Mouse (Mus musculus) spleen, adult 2 months (tissue): ENCODE measurements around the gene Sox13.

Experiments
- CTCF ChIP-seq: fragments of 200-500 bp; IDR thresholded peaks from 2 replicates; pipeline ENCODE4 v1.5.1; 2011; ENCODE audit warnings: mild to moderate bottlenecking, inconsistent platforms; ENCODE audit not compliant: insufficient read depth, insufficient read length, insufficient replicate concordance; ENCODE audit errors: extremely low read depth
- POLR2A ChIP-seq: fragments of 200-500 bp; IDR thresholded peaks from 2 replicates; pipeline ENCODE4 v1.6.1; 2011; ENCODE audit warnings: low read depth, low read length, inconsistent platforms

DNA sequence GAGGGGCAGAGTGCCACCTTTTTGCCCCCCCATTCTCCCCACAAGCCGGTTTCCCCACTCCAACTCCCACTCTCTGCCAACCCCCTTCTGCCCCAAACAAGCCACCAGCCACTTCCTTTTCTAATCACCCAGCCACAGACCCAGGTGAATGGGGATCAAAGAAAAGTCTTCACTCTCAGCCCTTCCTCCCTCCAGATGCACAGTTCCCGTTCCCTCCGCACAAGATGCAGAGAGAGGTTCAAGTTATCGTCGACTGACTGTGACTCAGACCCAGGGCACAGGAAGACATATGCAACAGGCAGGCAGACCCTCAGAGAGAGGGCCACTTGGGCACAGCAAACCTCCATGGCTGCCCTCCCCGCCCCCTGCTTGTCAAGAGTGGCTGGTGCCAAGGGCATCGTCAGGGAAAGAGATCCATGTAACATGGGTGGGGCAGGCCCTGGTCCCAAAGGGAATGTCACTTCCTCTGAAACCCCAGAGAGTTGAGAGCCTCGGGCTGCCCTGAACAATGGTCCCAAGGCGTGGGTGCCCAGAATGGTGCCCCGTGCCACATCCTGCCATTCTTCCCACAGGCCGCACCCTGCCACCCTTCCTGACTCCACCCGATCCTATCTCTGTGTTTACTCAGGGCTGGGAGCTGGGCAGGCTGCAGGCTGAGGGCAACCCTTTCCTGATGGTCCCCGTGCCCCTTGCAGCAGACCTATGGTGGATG lies 24.0 kb downstream of the Sox13 start:
- TF ChIP-seq POLR2A, result no peak
- no peak for TF ChIP-seq CTCF
